Mouse (Mus musculus): Measurements from ENCODE around the gene Arvcf. TPM values are rescaled to one million over a fixed set of nuclear protein-coding genes. Genes with fewer than 3 reads are reported as not detected.
A peak's percentile ranks its signal among the peaks of the same experiment; 100 is the strongest.

Gene Arvcf
- polyA plus RNA-seq (2015; fragmentation: Nextera tagmentation; extraction: Ambion mirVana): 25.3 and 25.8 TPM in 2 replicates

- Histone ChIP-seq H3K4me3 (peak within 1 kb of the TSS; percentile 65), H3K27me3 (peaks cover 45% of the 10 kb centered on the region), H3K9me3 (no peaks in the 10 kb centered on the region), H3K27ac (no peak within 1 kb of the TSS), H3K9ac (peak within 1 kb of the TSS; percentile 51), H3K4me1 (peaks cover 25% of the 10 kb centered on the region), H3K36me3 (no peaks in the 10 kb centered on the region), H3K4me2 (peak within 1 kb of the TSS; percentile 99)
- under 1% methylated on average over 44 of the region's 44 CpGs for WGBS
- ATAC-seq (ENCODE audit: insufficient number of reproducible peaks, low FRiP score, low TSS enrichment, low read depth): peak; percentile 82
These were observed at the start of gene Arvcf, which contains the start of gene Tango2 for GRCm38 (mm10) chr16:18347931-18348600. Gene Arvcf (plus strand): TSS chr16:18348182. Gene Tango2 (minus strand): TSS chr16:18348103.

- Histone ChIP-seq H3K9me3 (no peaks in the 10 kb centered on the region), H3K4me1 (no peaks in the 10 kb centered on the region), H3K27me3 (no peaks in the 10 kb centered on the region), H3K4me2 (no peak overlapping the region), H3K9ac (no peak overlapping the region), H3K27ac (no peak overlapping the region), H3K36me3 (0 out of 2 replicates have a peak, but pooled peaks cover 5% of the 10 kb centered on the region), H3K4me3 (no peak overlapping the region)
- no peak for ATAC-seq (ENCODE audit: insufficient number of reproducible peaks, low FRiP score, low TSS enrichment, low read depth)
- WGBS: 89% methylated on average over 1 of the region's 1 CpGs
These were observed 39.8 kb upstream of the Arvcf start for GRCm38 (mm10) chr16:18308159-18308558.

- no peaks in the 10 kb centered on the region for H3K27me3 ChIP-seq
- no peak for ATAC-seq (ENCODE audit: insufficient number of reproducible peaks, low FRiP score, low TSS enrichment, low read depth)
- WGBS: 81% methylated on average over 3 of the region's 3 CpGs
These were observed 29.0 kb upstream of the Arvcf start for GRCm38 (mm10) chr16:18318992-18319391.

GRCm38 (mm10) chr16:18321443-18321842 lies 26.5 kb upstream of the Arvcf start:
- Histone ChIP-seq H3K4me3 (no peak overlapping the region), H3K4me2 (no peak overlapping the region), H3K9me3 (no peaks in the 10 kb centered on the region), H3K27me3 (no peaks in the 10 kb centered on the region), H3K27ac (no peak overlapping the region), H3K9ac (no peak overlapping the region), H3K36me3 (peaks cover 11% of the 10 kb centered on the region; the same call in 1 of the 2 replicates), H3K4me1 (no peaks in the 10 kb centered on the region)
- no peak for ATAC-seq (ENCODE audit: insufficient number of reproducible peaks, low FRiP score, low TSS enrichment, low read depth)
- WGBS: 74% methylated on average over 2 of the region's 2 CpGs

More at GRCm38 (mm10) chr16:18318992-18319391, 29.0 kb upstream of the Arvcf start:
- Histone ChIP-seq H3K27ac (no peak overlapping the region), H3K9me3 (no peaks in the 10 kb centered on the region), H3K9ac (no peak overlapping the region), H3K4me3 (no peak overlapping the region), H3K4me2 (no peak overlapping the region), H3K4me1 (no peaks in the 10 kb centered on the region), H3K36me3 (peaks cover 11% of the 10 kb centered on the region; the same call in 1 of the 2 replicates)

GRCm38 (mm10) chr16:18323460-18323859 lies 24.5 kb upstream of the Arvcf start:
- H3K9ac ChIP-seq: no peak overlapping the region
- ATAC-seq (ENCODE audit: insufficient number of reproducible peaks, low FRiP score, low TSS enrichment, low read depth): no peak
- no peaks in the 10 kb centered on the region for H3K9me3 ChIP-seq
- H3K27me3 ChIP-seq: no peaks in the 10 kb centered on the region
- H3K36me3 ChIP-seq: peaks cover 11% of the 10 kb centered on the region; the same call in 1 of the 2 replicates
- H3K4me2 ChIP-seq: no peak overlapping the region
- H3K27ac ChIP-seq: no peak overlapping the region
- H3K4me1 ChIP-seq: no peaks in the 10 kb centered on the region
- H3K4me3 ChIP-seq: no peak overlapping the region
- WGBS: 68% methylated on average over 2 of the region's 2 CpGs

GRCm38 (mm10) chr16:18324031-18324430 lies 24.0 kb upstream of the Arvcf start:
- Histone ChIP-seq H3K27ac (no peak overlapping the region), H3K9me3 (no peaks in the 10 kb centered on the region), H3K4me2 (no peak overlapping the region), H3K9ac (no peak overlapping the region), H3K4me3 (no peak overlapping the region), H3K36me3 (peaks cover 8% of the 10 kb centered on the region; the same call in 1 of the 2 replicates), H3K4me1 (no peaks in the 10 kb centered on the region), H3K27me3 (no peaks in the 10 kb centered on the region)
- WGBS: 84% methylated on average over 6 of the region's 6 CpGs
- ATAC-seq (ENCODE audit: insufficient number of reproducible peaks, low FRiP score, low TSS enrichment, low read depth): no peak

- Histone ChIP-seq H3K36me3 (peaks cover 5% of the 10 kb centered on the region; the same call in 1 of the 2 replicates), H3K9ac (no peak overlapping the region), H3K9me3 (no peaks in the 10 kb centered on the region), H3K4me1 (no peaks in the 10 kb centered on the region), H3K4me2 (no peak overlapping the region), H3K27me3 (no peaks in the 10 kb centered on the region), H3K4me3 (no peak overlapping the region), H3K27ac (no peak overlapping the region)
- no peak for ATAC-seq (ENCODE audit: insufficient number of reproducible peaks, low FRiP score, low TSS enrichment, low read depth)
- 82% methylated on average over 4 of the region's 4 CpGs for WGBS
These were observed 22.2 kb upstream of the Arvcf start for GRCm38 (mm10) chr16:18325741-18326140.

GRCm38 (mm10) chr16:18327936-18328335 lies 20.0 kb upstream of the Arvcf start:
- H3K27ac ChIP-seq: no peak overlapping the region
- no peaks in the 10 kb centered on the region for H3K4me1 ChIP-seq
- H3K4me3 ChIP-seq: no peak overlapping the region
- no peaks in the 10 kb centered on the region for H3K9me3 ChIP-seq
- no peak for ATAC-seq (ENCODE audit: insufficient number of reproducible peaks, low FRiP score, low TSS enrichment, low read depth)
- WGBS: 90% methylated on average over 9 of the region's 9 CpGs
- no peak overlapping the region for H3K9ac ChIP-seq
- no peak overlapping the region for H3K4me2 ChIP-seq
- H3K27me3 ChIP-seq: no peaks in the 10 kb centered on the region
- 0 out of 2 replicates have a peak, but pooled peaks cover 2% of the 10 kb centered on the region for H3K36me3 ChIP-seq

- 85% methylated on average over 1 of the region's 1 CpGs for WGBS
- ATAC-seq (ENCODE audit: insufficient number of reproducible peaks, low FRiP score, low TSS enrichment, low read depth): no peak
- Histone ChIP-seq H3K9me3 (no peaks in the 10 kb centered on the region), H3K27ac (no peak overlapping the region), H3K27me3 (no peaks in the 10 kb centered on the region), H3K36me3 (no peaks in the 10 kb centered on the region), H3K4me1 (no peaks in the 10 kb centered on the region), H3K4me2 (no peak overlapping the region), H3K9ac (no peak overlapping the region), H3K4me3 (no peak overlapping the region)
These were observed 19.5 kb upstream of the Arvcf start for GRCm38 (mm10) chr16:18328524-18328923.

- Histone ChIP-seq H3K4me2 (no peak overlapping the region), H3K27me3 (no peaks in the 10 kb centered on the region), H3K36me3 (peaks cover 5% of the 10 kb centered on the region; the same call in 1 of the 2 replicates), H3K9me3 (no peaks in the 10 kb centered on the region), H3K4me3 (no peak overlapping the region), H3K9ac (no peak overlapping the region), H3K27ac (no peak overlapping the region), H3K4me1 (no peaks in the 10 kb centered on the region)
- ATAC-seq (ENCODE audit: insufficient number of reproducible peaks, low FRiP score, low TSS enrichment, low read depth): no peak
- WGBS: 83% methylated on average over 3 of the region's 3 CpGs
These were observed 14.0 kb upstream of the Arvcf start for GRCm38 (mm10) chr16:18333976-18334375.

GRCm38 (mm10) chr16:18335981-18336380 lies 12.0 kb upstream of the Arvcf start:
- H3K9me3 ChIP-seq: no peaks in the 10 kb centered on the region
- peaks cover 5% of the 10 kb centered on the region; the same call in 1 of the 2 replicates for H3K36me3 ChIP-seq
- no peak overlapping the region for H3K4me3 ChIP-seq
- 89% methylated on average over 3 of the region's 3 CpGs for WGBS
- ATAC-seq (ENCODE audit: insufficient number of reproducible peaks, low FRiP score, low TSS enrichment, low read depth): no peak
- H3K4me1 ChIP-seq: no peaks in the 10 kb centered on the region
- H3K9ac ChIP-seq: no peak overlapping the region
- no peak overlapping the region for H3K4me2 ChIP-seq
- no peak overlapping the region for H3K27ac ChIP-seq
- H3K27me3 ChIP-seq: no peaks in the 10 kb centered on the region

- Histone ChIP-seq H3K9ac (no peak overlapping the region), H3K27me3 (no peaks in the 10 kb centered on the region), H3K4me3 (no peak overlapping the region), H3K36me3 (peaks cover 5% of the 10 kb centered on the region; the same call in 1 of the 2 replicates), H3K4me1 (no peaks in the 10 kb centered on the region), H3K27ac (no peak overlapping the region), H3K4me2 (no peak overlapping the region), H3K9me3 (no peaks in the 10 kb centered on the region)
- ATAC-seq (ENCODE audit: insufficient number of reproducible peaks, low FRiP score, low TSS enrichment, low read depth): no peak
- 92% methylated on average over 4 of the region's 4 CpGs for WGBS
These were observed 10.7 kb upstream of the Arvcf start for GRCm38 (mm10) chr16:18337261-18337660.
